Mouse (Mus musculus): ENCODE data around the gene Gm3526. TPM values are rescaled to one million over a fixed set of nuclear protein-coding genes. Genes with fewer than 3 reads are reported as not detected.
"Not testable (repeated sequence)": the region's sequence is repeated elsewhere in the genome, so short reads cannot be mapped to it uniquely, and the experiment has no call there.

Gm3526 gene
- not detected in 2 replicates for polyA plus RNA-seq (2015; fragmentation: Nextera tagmentation; extraction: Ambion mirVana)

DNA sequence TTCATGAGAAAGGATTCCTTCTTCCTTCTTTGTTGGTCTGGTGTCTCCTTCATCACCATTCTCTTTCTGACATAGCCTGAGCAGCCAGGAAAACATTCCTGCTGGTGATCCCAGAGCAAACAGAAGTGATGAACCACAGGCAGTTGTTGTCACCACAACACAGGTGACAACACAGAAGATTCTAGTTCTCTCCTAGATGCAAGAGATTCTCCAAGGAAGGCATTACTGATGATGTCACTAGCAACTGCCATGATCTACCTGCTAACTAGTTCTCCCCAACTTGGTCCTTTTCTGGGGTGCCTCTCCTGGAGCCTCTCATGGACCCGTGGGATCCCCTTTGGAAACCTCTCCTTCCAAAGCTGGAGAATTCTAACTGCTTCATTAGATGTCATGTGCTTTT is at the start of gene Gm3526:
Gm3526 (minus strand) TSS at position 101 of the 400 bp plus-strand sequence.
- not testable (repeated sequence) for H3K27ac ChIP-seq (replicated peaks); H3K9me3 ChIP-seq; ATAC-seq (ENCODE audit: extremely low read depth, insufficient number of reproducible peaks, low FRiP score, low TSS enrichment); H3K9ac ChIP-seq; H3K27me3 ChIP-seq (replicated peaks); H3K36me3 ChIP-seq; H3K4me1 ChIP-seq; H3K4me2 ChIP-seq; H3K4me3 ChIP-seq
- WGBS: no CpG with 5 or more reads among the region's 1 CpGs

Other genes starting within 250 kb of the Gm3526 start
- not detected in 2 replicates for gene Gm3298, start 244.7 kb downstream of the Gm3526 start, polyA plus RNA-seq (2015; fragmentation: Nextera tagmentation; extraction: Ambion mirVana)
- not detected in 2 replicates for gene 4930555G01Rik, start 210.0 kb downstream of the Gm3526 start, polyA plus RNA-seq (2015; fragmentation: Nextera tagmentation; extraction: Ambion mirVana)
- 3.1 and 3.2 TPM in 2 replicates for gene Gm8281, start 189.5 kb downstream of the Gm3526 start, polyA plus RNA-seq (2015; fragmentation: Nextera tagmentation; extraction: Ambion mirVana)
- not detected in 2 replicates for gene Gm8279, start 129.1 kb downstream of the Gm3526 start, polyA plus RNA-seq (2015; fragmentation: Nextera tagmentation; extraction: Ambion mirVana)
- not detected in 2 replicates for gene Gm3317, start 96.0 kb downstream of the Gm3526 start, polyA plus RNA-seq (2015; fragmentation: Nextera tagmentation; extraction: Ambion mirVana)
- gene Gm8271, start 74.8 kb downstream of the Gm3526 start, polyA plus RNA-seq (2015; fragmentation: Nextera tagmentation; extraction: Ambion mirVana): not detected in 2 replicates
- gene Gm3542, start 74.3 kb upstream of the Gm3526 start, polyA plus RNA-seq (2015; fragmentation: Nextera tagmentation; extraction: Ambion mirVana): not detected in 2 replicates
- gene Gm3500, start 128.5 kb upstream of the Gm3526 start, polyA plus RNA-seq (2015; fragmentation: Nextera tagmentation; extraction: Ambion mirVana): not detected in 2 replicates
- gene Gm3194, start 194.9 kb upstream of the Gm3526 start, polyA plus RNA-seq (2015; fragmentation: Nextera tagmentation; extraction: Ambion mirVana): 0.33 and 0.44 TPM in 2 replicates
- not detected in 2 replicates for gene Gm8246, start 217.2 kb upstream of the Gm3526 start, polyA plus RNA-seq (2015; fragmentation: Nextera tagmentation; extraction: Ambion mirVana)
- gene Gm3187, start 223.6 kb upstream of the Gm3526 start, polyA plus RNA-seq (2015; fragmentation: Nextera tagmentation; extraction: Ambion mirVana): not detected in 2 replicates
- 0.83 and 0.85 TPM in 2 replicates for gene Gm3488, start 241.1 kb upstream of the Gm3526 start, polyA plus RNA-seq (2015; fragmentation: Nextera tagmentation; extraction: Ambion mirVana)

All from heart, embryonic 13.5 days (tissue).